Mouse (Mus musculus) testis, adult 2 months (tissue): Measurements from ENCODE around the gene Crls1. TPM values are rescaled to one million over a fixed set of nuclear protein-coding genes. Genes with fewer than 3 reads are reported as not detected.

Source experiments
- H3K27ac ChIP-seq: fragments of 200-500 bp; 2 replicates; pipeline ENCODE4 v1.5.1; 2012; ENCODE audit warnings: low read depth, low read length; ENCODE audit not compliant: control insufficient read depth, insufficient read depth
- H3K27me3 ChIP-seq: fragments of 200-500 bp; 2 replicates; pipeline ENCODE4 v1.6.1; 2012; ENCODE audit warnings: mild to moderate bottlenecking, low read length, moderate library complexity; ENCODE audit not compliant: control insufficient read depth, insufficient read depth
- H3K36me3 ChIP-seq: fragments of 200-500 bp; 2 replicates; pipeline ENCODE4 v1.6.1; 2012; ENCODE audit warnings: mild to moderate bottlenecking, low read length; ENCODE audit not compliant: control insufficient read depth, insufficient read depth
- H3K4me1 ChIP-seq: fragments of 200-500 bp; 2 replicates; pipeline ENCODE4 v1.6.1; 2012; ENCODE audit warnings: low read length; ENCODE audit not compliant: control insufficient read depth, insufficient read depth
- H3K4me3 ChIP-seq: fragments of 200-500 bp; 2 replicates; pipeline ENCODE4 v1.5.1; 2012; ENCODE audit warnings: low read depth, mild to moderate bottlenecking, low read length, moderate library complexity, mixed read lengths; ENCODE audit not compliant: control insufficient read depth
- CTCF ChIP-seq: fragments of 200-500 bp; IDR thresholded peaks from 2 replicates; pipeline ENCODE4 v1.5.1; 2012; ENCODE audit warnings: low read depth, mild to moderate bottlenecking, inconsistent platforms, low read length, moderate library complexity; ENCODE audit not compliant: control insufficient read depth, insufficient read depth, insufficient replicate concordance
- POLR2A ChIP-seq: fragments of 200-500 bp; IDR thresholded peaks from 2 replicates; pipeline ENCODE4 v1.6.1; 2012; ENCODE audit warnings: low read depth, mild to moderate bottlenecking, inconsistent platforms, low read length, moderate library complexity; ENCODE audit not compliant: control insufficient read depth
- polyA plus RNA-seq: library from polyadenylated mRNA; depleted of rRNA; stranded (reverse); fragments of >200 nt; gene quantifications from 2 replicates; pipeline ENCODE4 v1.2.3, GENCODE M21; 2012; rRNA removed

The Crls1 gene
- 115 and 182 TPM in 2 replicates for polyA plus RNA-seq

DNA sequence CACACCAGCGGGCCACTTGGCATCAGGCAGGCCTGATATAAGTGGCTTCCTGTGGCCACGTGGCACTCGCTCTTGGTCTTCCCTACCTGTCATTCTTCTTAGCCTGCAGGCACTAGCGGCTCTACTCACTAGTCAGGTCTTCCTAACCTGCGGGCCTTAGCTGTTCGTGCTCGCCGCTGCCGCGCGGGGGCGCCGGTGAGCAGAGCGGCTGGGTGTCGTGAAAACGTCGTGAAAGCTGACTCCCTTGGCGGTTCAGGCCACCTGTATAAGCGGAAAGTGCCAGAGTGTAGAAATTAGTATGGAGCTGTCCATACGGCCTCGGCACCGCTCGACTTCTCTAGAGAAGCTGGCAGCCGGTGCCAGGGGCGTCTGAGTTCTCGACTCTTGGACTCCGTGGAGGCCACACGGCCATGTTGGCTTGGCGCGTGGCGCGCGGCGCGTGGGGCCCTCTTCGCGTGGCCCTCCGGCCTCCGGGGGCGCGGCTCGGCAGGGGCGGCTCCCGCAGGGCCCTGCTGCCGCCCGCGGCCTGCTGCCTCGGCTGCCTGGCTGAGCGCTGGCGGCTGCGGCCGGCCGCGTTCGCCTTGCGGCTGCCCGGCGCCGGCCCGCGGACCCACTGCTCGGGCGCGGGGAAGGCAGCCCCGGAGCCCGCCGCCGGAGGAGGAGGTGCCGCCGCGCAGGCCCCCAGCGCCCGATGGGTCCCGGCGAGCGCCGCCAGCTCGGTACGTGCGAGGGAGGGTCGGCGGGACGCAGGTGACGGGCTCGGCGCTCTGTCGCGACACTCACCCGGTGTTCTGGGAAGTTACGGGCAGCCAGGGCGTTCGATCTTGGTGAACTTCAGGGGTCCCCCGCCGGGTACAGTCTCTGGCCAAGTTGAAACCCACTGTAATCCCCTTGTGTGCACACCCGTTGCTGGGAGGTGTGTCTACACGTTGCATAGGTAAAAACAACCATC lies at the start of gene Crls1:
Gene Crls1 (plus strand): TSS at position 260 of the 952 bp plus-strand sequence.
- peaks cover 5% of the 10 kb centered on the region for H3K4me1 ChIP-seq
- H3K4me3 ChIP-seq: peak within 1 kb of the TSS; percentile 96
- H3K27ac ChIP-seq: peak within 1 kb of the TSS; percentile 93
- H3K27me3 ChIP-seq: no peaks in the 10 kb centered on the region
- peaks cover 4% of the 10 kb centered on the region; the same call in 1 of the 2 replicates for H3K36me3 ChIP-seq
- TF ChIP-seq CTCF (peak; percentile 98), POLR2A (peak; percentile 74)

DNA sequence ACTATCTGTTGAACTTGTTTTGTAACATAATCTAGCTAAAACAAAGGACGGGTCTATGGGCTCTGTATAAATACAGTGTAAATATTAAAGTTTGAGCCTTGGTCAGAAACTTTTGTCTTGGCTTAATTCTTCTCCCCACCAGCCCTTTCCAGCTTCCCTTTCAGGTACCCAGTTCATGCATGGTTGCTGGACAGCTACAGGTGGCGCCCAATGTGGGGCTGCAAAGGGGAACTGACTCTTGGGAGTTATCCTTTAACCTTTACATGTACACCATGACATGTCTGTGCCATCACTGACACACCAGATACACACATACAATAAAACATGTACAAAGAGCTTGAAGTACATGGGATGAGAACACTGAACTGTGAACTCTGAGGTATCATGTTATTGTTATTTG lies 43.5 kb upstream of the Crls1 start:
- Histone ChIP-seq H3K36me3 (no peaks in the 10 kb centered on the region; the same call in none of the 2 replicates), H3K27me3 (no peaks in the 10 kb centered on the region), H3K27ac (no peak overlapping the region), H3K4me1 (no peaks in the 10 kb centered on the region), H3K4me3 (no peak overlapping the region)
- no peak for TF ChIP-seq POLR2A
- no peak for TF ChIP-seq CTCF

DNA sequence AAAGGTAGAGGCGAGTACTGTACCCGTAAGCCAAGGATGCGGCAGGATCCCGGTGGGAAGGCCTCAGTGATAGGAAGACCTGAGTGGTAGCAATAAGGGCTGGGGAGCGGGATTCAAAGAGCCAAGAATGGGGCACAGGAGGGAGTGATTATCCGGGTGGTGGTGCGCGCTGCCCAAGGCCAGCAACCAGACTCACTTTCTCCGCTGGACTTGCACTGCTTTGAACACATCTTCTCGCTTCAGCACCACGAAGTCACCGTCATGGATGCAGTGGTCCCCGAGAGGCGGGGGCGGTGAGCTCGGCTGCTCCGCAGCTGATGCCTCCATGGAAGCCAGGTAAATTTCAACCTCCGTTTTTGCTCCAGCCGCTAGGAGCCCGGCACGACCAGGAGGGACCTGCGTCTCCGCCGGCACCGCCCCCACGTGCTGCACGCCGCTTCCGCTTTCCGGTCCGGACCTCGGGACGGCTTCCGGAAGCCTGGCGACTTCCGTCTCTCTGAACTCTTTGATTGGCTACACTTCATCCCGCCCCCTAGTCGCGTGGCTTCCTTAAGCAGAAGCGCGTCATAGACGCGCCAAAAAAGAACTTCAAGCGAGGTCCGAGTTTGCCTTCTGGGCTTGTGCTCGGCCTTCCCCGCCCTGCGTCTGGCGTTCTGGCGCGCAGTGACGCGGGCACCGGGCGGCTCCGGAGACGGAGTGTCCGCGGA lies 30.7 kb upstream of the Crls1 start, which contains the start of the genes Trmt6 and Mcm8:
Gene Trmt6 (minus strand): TSS at position 448 of the 707 bp plus-strand sequence.
Gene Mcm8 (plus strand): TSS at position 534 of the 707 bp plus-strand sequence.
- TF ChIP-seq POLR2A (peak; percentile 66), CTCF (no peak; the same call in 1 of the 2 replicates)
- Histone ChIP-seq H3K27ac (peak within 1 kb of the TSS; percentile 54), H3K36me3 (no peaks in the 10 kb centered on the region), H3K4me1 (peaks cover 4% of the 10 kb centered on the region), H3K4me3 (peak within 1 kb of the TSS; percentile 95), H3K27me3 (no peaks in the 10 kb centered on the region)

DNA sequence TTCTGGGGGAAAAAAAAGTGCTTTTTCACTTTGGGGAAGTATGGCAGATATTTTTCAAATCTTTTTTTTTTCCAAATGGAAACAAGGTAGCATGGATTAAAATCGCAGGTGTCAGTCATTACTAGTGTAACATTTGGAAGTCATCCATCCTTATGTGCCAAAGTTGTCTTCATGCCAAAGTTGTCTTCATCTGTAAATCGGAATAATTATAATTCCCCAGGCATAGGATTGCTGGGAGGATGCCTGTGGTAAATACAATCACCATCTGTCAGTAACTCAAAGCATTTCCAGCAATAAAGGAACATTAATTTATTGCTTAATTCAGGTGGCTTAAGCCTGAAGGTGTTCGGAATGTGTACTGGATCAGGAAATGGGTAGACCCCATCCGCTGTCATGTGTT lies 5.4 kb upstream of the Crls1 start:
- H3K27ac ChIP-seq: no peak overlapping the region
- H3K4me1 ChIP-seq: no peaks in the 10 kb centered on the region
- no peak overlapping the region for H3K4me3 ChIP-seq
- no peaks in the 10 kb centered on the region for H3K27me3 ChIP-seq
- no peak for TF ChIP-seq CTCF
- no peak for TF ChIP-seq POLR2A
- no peaks in the 10 kb centered on the region for H3K36me3 ChIP-seq

DNA sequence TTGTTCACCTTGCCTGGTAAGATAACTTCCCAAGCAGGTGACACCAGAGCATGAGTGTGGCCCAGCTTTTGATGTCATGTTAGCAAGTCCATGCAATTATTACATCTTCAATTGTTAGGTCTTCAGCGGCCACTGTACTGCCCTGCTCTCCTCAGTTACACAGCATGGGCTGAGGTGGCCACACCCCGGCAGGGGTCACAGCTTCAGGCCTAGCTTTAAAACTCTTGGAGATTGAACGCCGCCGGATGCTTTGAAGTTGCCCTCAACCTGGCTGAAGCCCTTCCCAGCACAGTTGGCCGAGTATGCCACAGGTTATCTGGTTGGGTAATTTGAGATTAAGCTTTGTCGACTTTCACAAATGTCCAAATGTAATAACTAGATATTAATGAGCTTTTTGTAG lies 1.1 kb downstream of the Crls1 start:
- TF ChIP-seq POLR2A (peak; percentile 74; the same call in 1 of the 2 replicates), CTCF (no peak)
- H3K27me3 ChIP-seq: no peaks in the 10 kb centered on the region
- peak overlapping the region; percentile 93 for H3K27ac ChIP-seq
- peaks cover 4% of the 10 kb centered on the region; the same call in 1 of the 2 replicates for H3K36me3 ChIP-seq
- H3K4me3 ChIP-seq: peak overlapping the region; percentile 96
- H3K4me1 ChIP-seq: peaks cover 5% of the 10 kb centered on the region

DNA sequence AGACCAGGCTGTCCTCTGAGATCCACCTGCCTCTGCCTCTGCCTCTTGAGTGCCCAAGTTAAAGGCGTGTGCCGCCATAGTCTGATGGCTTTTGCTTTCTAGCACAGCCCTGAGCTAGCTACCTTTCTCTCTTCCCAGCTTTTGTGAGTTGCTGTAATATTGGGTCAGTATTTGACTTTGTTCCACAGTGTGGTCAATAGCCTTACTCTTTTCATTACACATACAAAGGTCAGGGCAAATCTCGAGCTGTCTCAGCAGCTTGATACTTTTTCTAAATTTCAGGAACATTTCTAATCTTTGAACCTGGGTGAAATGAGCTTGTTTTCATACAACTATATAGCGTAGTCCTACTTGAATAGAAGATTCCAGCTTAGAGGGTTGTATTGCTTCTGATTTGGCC lies 1.9 kb downstream of the Crls1 start:
- Histone ChIP-seq H3K27me3 (no peaks in the 10 kb centered on the region), H3K4me1 (peaks cover 5% of the 10 kb centered on the region), H3K36me3 (peaks cover 4% of the 10 kb centered on the region; the same call in 1 of the 2 replicates), H3K27ac (no peak overlapping the region; the same call in 1 of the 2 replicates), H3K4me3 (peak overlapping the region; percentile 96)
- TF ChIP-seq CTCF: no peak
- no peak for TF ChIP-seq POLR2A

DNA sequence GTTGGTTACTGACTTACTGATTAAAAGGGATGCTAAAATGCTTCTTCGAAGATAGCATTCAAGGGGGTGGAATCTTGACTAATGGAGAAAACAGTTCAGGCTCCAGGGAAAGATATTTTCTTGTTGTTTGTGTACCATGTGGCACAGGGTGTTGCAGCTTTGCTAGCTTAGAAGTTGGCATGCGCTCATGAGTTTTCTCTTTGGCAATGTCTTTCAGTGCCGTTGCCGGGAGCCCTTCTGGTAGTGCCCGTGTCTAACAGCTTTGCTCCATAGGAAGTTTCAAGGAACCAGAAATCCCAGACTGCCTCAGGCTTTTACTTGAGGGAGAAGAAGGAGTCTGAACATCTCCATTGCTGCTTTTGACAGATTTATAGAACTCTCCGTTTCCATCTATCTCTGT lies 2.7 kb downstream of the Crls1 start:
- H3K27me3 ChIP-seq: no peaks in the 10 kb centered on the region
- H3K4me1 ChIP-seq: peaks cover 5% of the 10 kb centered on the region
- no peak for TF ChIP-seq POLR2A
- TF ChIP-seq CTCF: no peak
- H3K36me3 ChIP-seq: peaks cover 4% of the 10 kb centered on the region; the same call in 1 of the 2 replicates
- peak overlapping the region; percentile 71 for H3K4me3 ChIP-seq
- H3K27ac ChIP-seq: peak overlapping the region; percentile 73
